Mouse (Mus musculus) yolk sac, embryonic 10.5 days (tissue): ENCODE data around the gene Gm17428.
"Not testable (repeated sequence)": the region's sequence is repeated elsewhere in the genome, so short reads cannot be mapped to it uniquely, and the experiment has no call there.

Source experiments
- DNase-seq: peaks from one replicate; pipeline ENCODE4 v3.0.0-alpha.2; 2017; ENCODE audit warnings: low spot score

Gene Gm17428

GRCm38 (mm10) chr14:54951587-54951986 is 25.1 kb upstream of the Gm17428 start:
- DNase-seq: no peak

DNA sequence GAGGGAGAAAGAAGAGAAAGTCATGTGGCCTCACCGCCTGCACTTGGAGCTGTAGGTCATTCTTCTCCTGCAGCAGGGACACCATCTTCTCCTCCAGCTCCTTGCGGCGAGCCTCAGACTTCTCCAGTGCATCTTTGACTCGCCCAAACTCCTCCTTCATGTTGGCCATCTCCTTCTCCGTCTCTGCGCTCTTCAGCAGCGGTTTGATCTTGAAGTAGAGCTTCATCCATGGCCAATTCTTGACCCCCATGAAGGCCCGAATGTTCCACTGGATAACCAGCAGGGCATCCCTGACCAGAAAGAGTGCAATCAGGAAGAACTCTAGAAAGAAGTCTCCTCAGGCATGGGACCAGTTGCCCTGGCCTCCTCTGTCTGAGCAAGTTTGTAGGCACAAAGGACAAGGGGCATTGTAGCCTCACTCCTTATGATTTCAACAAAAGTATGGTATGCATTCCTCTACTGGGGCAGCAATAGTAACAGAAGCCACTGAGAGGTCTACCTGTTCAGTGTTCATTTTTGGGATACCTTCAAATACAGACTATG is 23.0 kb upstream of the Gm17428 start:
- DNase-seq: no peak

- DNase-seq: no peak
Measured at GRCm38 (mm10) chr14:54954474-54954873, 22.3 kb upstream of the Gm17428 start.

GRCm38 (mm10) chr14:54955481-54955880 is 21.3 kb upstream of the Gm17428 start:
- no peak for DNase-seq

- DNase-seq: no peak
Measured at GRCm38 (mm10) chr14:54956533-54956932, 20.2 kb upstream of the Gm17428 start.

DNA sequence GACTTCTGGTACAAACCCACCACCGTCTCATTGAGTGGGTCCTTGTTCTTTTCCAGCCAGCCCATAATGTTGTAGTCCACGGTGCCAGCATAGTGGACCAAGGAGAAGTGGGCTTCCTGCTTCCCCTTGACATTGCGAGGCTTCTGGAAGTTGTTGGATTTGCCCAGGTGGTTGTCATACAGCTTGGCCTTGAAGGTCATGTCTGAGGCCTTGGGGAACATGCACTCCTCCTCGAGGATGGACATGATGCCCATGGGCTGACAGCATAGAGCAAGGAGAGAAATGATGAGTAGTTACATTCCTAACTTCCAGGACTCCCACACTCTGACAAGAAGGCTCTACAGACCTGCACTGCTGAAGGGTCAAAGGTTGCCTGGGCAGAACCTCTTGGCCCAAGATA is 18.2 kb upstream of the Gm17428 start:
- no peak for DNase-seq

DNA sequence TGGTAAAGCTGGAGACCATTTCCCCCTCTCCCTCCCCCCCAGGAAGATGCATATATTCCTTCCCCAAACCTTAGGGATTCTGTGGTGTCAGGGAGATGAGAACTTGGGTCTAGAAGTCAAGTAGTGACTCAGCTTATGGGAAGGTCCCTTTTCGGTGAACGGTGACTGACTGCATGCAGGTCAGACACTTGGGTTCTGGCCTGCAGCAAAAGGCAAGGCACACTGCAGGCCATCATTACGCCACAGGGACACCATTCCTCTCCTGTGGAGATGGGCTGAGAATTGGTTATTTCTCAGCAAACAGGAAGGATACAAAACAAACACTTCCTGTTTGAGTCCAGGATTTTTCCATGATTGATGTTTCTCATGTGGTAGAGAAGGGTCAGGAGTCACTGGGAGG is 17.5 kb upstream of the Gm17428 start:
- no peak for DNase-seq

DNA sequence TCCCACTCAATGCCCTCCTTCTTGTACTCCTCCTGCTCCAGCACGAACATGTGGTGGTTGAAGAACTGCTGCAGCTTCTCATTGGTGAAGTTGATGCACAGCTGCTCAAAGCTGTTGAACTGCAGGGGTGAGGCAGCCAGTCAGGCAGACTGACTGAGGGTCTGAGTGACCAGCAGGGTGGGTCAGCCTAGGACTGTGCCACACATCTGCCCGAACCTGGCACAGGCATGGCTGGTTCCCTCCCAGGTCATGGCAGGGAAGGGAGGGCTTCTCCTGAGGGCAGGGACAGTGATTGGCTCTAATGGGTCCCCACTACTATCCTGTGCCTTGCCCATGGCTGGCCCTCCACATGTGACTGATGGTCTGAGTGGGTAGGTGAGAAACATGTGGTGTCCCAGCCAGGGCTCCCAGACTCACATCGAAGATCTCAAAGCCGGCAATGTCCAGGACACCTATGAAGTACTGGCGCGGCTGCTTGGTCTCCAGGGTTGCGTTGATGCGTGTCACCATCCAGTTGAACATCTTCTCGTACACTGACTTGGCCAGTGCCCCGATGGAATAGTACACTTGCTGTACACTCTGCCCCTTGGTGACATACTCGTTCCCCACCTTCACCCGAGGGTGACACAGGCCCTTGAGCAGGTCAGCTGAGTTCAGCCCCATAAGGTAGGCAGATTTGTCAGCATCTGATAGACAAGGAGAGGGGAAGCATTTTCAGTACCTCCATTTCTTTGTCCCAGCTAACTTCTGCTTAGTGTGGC is 16.7 kb upstream of the Gm17428 start:
- not testable (repeated sequence) for DNase-seq

GRCm38 (mm10) chr14:54960769-54961168 is 16.0 kb upstream of the Gm17428 start:
- no peak for DNase-seq

DNA sequence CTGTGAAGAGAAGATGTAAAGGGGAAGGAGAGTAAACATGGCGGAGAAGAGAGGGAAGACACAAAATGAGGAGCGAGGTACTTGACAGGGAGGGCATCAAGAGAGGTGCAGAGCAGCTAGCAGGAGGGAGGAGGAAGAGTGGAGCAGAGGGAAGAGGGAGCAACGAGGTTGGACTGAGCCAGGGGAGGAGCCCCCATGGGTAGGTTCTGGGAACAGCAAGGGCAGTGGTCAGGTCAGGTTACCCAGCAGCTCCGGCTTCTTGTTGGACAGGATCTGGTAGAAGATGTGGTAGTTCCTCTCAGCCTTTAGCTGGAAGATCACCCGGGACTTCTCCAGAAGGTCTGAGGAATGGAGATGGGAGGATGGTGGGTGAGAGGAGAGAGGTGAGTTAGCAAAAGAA is 15.2 kb upstream of the Gm17428 start:
- no peak for DNase-seq

GRCm38 (mm10) chr14:54962714-54963113 is 14.0 kb upstream of the Gm17428 start:
- no peak for DNase-seq

DNA sequence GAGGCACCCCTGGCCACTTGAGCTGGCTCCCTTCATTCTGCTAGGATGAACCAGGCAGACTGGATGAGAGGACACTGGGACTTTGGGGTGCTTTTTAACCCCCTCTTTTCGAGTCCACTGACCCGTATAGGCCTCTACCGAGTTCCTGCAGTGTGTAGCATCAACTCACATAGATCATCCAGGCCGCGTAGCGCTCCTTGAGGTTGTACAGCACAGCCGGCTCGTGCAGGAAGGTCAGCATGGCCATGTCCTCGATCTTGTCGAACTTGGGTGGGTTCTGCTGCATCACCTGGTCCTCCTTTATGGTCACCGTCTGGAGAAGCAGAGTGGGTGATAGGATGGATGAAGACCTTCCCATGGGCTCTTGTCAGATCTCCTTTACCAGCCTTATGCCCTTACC is 13.0 kb upstream of the Gm17428 start:
- DNase-seq: no peak

GRCm38 (mm10) chr14:54965044-54965443 is 11.7 kb upstream of the Gm17428 start:
- no peak for DNase-seq

DNA sequence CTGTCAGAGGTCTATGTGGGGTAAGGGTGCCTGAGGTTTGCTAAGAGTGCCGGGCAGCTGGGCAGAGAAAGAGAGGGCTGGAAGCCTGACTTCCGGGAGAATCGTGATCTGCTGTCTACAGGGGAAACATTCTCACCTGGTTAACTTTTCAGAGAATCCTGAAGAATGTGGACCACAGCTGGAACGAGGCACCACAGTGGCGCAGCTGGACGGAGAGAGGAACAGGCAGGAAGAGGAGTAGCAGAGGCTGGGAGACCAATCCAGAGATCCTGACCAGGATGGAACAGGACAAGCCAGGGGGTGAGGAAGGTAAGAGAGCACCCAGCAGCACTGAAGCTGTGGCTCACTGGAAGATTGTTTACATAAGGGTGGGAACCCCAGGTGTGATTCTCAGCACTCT is 11.1 kb upstream of the Gm17428 start:
- DNase-seq: no peak

DNA sequence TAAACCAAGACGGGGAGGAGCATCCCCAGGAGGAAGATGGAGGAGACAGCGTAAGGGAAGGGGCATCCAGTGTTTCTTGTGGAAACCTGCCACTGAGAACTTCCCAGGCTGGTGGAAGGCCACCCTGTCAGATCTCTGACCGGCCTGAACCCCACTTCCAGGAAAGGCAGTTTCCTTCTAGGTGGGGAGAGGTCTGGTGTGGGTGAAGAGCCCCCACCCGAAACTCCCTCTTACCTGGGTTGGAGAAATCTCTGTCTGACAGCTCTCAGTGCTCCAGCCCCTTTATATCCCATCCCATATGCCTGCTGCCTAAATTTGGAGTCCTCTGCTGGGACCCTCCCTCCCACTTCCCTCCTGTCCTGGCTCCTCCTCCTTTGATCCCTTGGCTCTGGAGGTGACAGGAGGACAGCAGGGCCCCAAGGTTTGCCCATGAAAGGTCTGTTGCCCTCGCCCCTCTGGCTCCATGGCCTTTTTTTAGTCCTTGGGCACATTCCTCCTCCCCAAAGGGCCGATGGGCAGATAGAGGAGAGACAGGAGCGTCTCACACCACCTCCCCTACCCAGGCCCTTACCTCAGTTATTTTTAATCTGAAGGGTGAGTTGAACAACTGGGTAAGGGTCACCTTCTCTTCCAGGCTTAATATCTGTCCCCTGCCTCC is 10.3 kb upstream of the Gm17428 start, which contains the start of gene Myh6:
Myh6 (minus strand) TSS at position 608 of the 658 bp plus-strand sequence.
- DNase-seq: no peak

- no peak for DNase-seq
Measured at GRCm38 (mm10) chr14:54967874-54968273, 8.9 kb upstream of the Gm17428 start.

GRCm38 (mm10) chr14:54968344-54968743 is 8.4 kb upstream of the Gm17428 start:
- no peak for DNase-seq

DNA sequence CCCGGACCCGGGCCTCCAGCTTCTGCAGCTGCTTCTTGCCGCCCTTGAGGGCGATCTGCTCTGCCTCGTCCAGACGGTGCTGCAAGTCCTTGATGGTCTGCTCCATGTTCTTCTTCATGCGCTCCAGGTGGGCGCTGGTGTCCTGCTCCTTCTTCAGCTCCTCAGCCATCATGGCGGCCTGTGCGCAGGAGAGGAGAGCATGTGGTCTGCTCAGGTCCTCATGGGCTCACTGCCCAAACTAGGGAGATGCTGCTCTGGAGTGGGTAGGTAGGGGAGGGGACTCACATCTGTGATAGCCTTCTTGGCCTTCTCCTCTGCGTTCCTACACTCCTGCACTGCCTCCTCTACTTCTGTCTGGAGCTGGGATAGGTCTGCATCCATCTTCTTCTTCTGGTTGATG is 3.9 kb upstream of the Gm17428 start:
- not testable (repeated sequence) for DNase-seq

GRCm38 (mm10) chr14:54974068-54974791 is 2.5 kb upstream of the Gm17428 start:
- no peak for DNase-seq

GRCm38 (mm10) chr14:54978664-54979063 is 1.9 kb downstream of the Gm17428 start:
- DNase-seq: no peak

DNA sequence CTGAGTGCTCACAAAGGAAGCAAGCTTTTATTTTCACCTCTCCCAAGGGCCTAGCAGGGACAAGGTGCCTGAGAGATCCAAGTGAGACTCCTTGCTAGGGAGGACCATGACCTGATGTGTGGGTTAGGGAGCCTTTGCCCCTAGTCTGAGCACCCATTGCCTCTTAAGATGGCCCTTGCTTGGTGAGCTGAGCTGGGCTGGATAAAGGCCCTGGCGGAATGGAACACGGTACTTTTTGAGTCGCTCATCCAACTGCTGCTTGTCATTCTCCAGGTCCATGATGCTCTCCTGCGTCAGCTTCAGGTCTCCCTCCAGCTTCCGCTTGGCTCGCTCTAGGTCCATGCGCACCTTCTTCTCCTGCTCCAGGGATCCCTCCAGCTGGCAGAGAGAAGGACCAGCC is 5.2 kb downstream of the Gm17428 start:
- no peak for DNase-seq

DNA sequence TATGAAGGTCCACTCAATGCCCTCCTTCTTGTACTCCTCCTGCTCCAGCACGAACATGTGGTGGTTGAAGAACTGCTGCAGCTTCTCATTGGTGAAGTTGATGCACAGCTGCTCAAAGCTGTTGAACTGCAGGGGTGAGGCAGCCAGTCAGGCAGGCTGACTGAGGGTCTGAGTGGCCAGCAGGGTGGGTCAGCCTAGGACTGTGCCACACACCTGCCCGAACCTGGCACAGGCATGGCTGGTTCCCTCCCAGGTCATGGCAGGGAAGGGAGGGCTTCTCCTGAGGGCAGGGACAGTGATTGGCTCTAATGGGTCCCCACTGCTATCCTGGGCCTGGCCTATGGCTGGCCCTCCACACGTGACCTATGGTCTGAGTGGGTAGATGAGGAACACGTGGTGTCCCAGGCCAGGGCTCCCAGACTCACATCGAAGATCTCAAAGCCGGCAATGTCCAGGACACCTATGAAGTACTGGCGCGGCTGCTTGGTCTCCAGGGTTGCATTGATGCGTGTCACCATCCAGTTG is 11.7 kb downstream of the Gm17428 start:
- not testable (repeated sequence) for DNase-seq
